Mouse (Mus musculus): ENCODE data around the gene S1pr3.

DNA sequence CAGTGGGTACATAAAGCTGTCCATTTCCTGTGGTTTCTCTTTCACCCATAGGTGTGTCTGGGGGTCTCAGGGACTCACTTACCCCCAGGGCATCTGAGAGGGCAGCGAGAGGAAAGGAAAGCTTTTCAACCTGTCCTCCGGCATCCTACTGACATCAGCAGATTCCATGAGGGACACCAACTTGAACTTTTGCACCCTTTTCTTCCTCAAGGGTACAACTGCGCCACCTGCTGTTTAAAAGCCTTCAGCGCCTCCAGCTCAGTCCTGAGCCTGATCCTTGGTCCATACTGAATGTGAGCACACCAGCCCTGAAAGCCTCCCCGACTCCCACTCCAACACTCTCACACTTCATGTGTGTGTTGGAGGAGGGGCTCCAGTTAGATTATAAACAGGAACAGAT lies 16.2 kb downstream of the S1pr3 start:
- TF ChIP-seq CTCF (IDR thresholded peaks at IDR 0.05; ENCODE audit: extremely low read depth, insufficient read depth, insufficient read length, insufficient replicate concordance) (peak; percentile 56; the same call in 1 of the 2 replicates), POLR2A (IDR thresholded peaks at IDR 0.05; ENCODE audit: low read depth, low read length) (no peak)
